Mouse (Mus musculus): Measurements from ENCODE around the gene Lpcat4. TPM values are rescaled to one million over a fixed set of nuclear protein-coding genes. Genes with fewer than 3 reads are reported as not detected.

Gene Lpcat4
- polyA plus RNA-seq, 1 experiment: 74.6 TPM

DNA sequence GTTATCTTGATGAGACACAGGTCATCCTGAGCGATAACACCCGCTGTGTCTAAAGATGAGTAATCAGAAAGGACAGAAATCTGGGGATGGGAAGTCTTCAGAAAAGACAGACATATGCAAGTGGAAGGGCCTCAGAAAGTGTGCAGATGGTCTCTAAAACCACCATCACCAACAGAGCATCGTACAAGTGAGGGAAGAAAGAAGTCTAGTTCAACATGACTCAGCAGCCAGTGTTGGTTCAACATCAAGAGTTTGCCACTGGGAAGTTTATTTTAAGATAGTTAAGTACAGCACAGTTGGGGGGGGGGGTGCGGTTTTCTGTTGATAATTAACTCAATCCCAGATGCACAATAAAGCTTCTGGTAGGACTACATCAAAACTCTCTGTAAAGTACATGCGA is 18.4 kb upstream of the Lpcat4 start:
- H3K27me3 ChIP-seq (ENCODE audit: control insufficient read depth, insufficient read depth, low read length): no peaks in the 10 kb centered on the region
- no peaks in the 10 kb centered on the region for H3K36me3 ChIP-seq (ENCODE audit: control insufficient read depth, insufficient read depth, low read length)
- no peak overlapping the region for H3K27ac ChIP-seq (ENCODE audit: control insufficient read depth, insufficient read depth, low read depth, low read length)
- no peaks in the 10 kb centered on the region for H3K4me1 ChIP-seq (ENCODE audit: control insufficient read depth, insufficient read depth, low read length)
- H3K4me3 ChIP-seq (ENCODE audit: control insufficient read depth, low read depth, low read length): no peak overlapping the region
- no peak for TF ChIP-seq POLR2A (IDR thresholded peaks at IDR 0.05; ENCODE audit: control insufficient read depth, low read depth, low read length)
- no peak for TF ChIP-seq CTCF (IDR thresholded peaks at IDR 0.05; ENCODE audit: control insufficient read depth, insufficient read depth, insufficient replicate concordance, low read depth, low read length)

- H3K27me3 ChIP-seq (ENCODE audit: control insufficient read depth, insufficient read depth, low read length): no peaks in the 10 kb centered on the region
- TF ChIP-seq CTCF (IDR thresholded peaks at IDR 0.05; ENCODE audit: control insufficient read depth, insufficient read depth, insufficient replicate concordance, low read depth, low read length) (no peak), POLR2A (IDR thresholded peaks at IDR 0.05; ENCODE audit: control insufficient read depth, low read depth, low read length) (no peak)
- H3K4me3 ChIP-seq (ENCODE audit: control insufficient read depth, low read depth, low read length): no peak overlapping the region
- H3K27ac ChIP-seq (ENCODE audit: control insufficient read depth, insufficient read depth, low read depth, low read length): no peak overlapping the region
- no peaks in the 10 kb centered on the region for H3K36me3 ChIP-seq (ENCODE audit: control insufficient read depth, insufficient read depth, low read length)
- H3K4me1 ChIP-seq (ENCODE audit: control insufficient read depth, insufficient read depth, low read length): no peaks in the 10 kb centered on the region
These were observed 16.7 kb upstream of the Lpcat4 start for GRCm38 (mm10) chr2:112222607-112223006.

GRCm38 (mm10) chr2:112224356-112224755 is 14.9 kb upstream of the Lpcat4 start:
- no peaks in the 10 kb centered on the region for H3K27me3 ChIP-seq (ENCODE audit: control insufficient read depth, insufficient read depth, low read length)
- H3K36me3 ChIP-seq (ENCODE audit: control insufficient read depth, insufficient read depth, low read length): no peaks in the 10 kb centered on the region
- TF ChIP-seq CTCF (IDR thresholded peaks at IDR 0.05; ENCODE audit: control insufficient read depth, insufficient read depth, insufficient replicate concordance, low read depth, low read length): no peak
- TF ChIP-seq POLR2A (IDR thresholded peaks at IDR 0.05; ENCODE audit: control insufficient read depth, low read depth, low read length): no peak
- no peak overlapping the region for H3K4me3 ChIP-seq (ENCODE audit: control insufficient read depth, low read depth, low read length)
- no peak overlapping the region for H3K27ac ChIP-seq (ENCODE audit: control insufficient read depth, insufficient read depth, low read depth, low read length)
- H3K4me1 ChIP-seq (ENCODE audit: control insufficient read depth, insufficient read depth, low read length): no peaks in the 10 kb centered on the region

DNA sequence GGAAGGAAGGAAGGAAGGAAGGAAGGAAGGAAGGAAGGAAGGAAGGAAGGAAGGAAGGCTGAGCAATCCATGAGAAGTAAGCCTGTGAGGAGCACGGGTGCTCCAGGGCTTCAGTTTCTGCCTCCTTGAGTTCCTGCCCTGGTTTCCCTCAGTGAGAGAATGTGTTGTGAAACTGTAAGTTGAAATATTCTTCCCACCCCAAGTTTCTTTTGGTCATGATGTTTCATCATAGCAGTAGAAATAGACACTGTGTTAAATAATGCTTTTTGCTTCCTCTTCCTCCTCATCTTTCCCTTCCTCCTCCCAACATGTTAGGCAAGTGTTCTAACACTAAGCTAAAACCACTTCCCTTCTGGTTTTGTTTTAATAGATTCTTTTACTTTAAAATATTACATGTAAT is 6.6 kb upstream of the Lpcat4 start:
- TF ChIP-seq POLR2A (IDR thresholded peaks at IDR 0.05; ENCODE audit: control insufficient read depth, low read depth, low read length): no peak
- TF ChIP-seq CTCF (IDR thresholded peaks at IDR 0.05; ENCODE audit: control insufficient read depth, insufficient read depth, insufficient replicate concordance, low read depth, low read length): no peak
- no peak overlapping the region for H3K4me3 ChIP-seq (ENCODE audit: control insufficient read depth, low read depth, low read length)
- H3K36me3 ChIP-seq (ENCODE audit: control insufficient read depth, insufficient read depth, low read length): no peaks in the 10 kb centered on the region
- no peak overlapping the region for H3K27ac ChIP-seq (ENCODE audit: control insufficient read depth, insufficient read depth, low read depth, low read length)
- no peaks in the 10 kb centered on the region for H3K4me1 ChIP-seq (ENCODE audit: control insufficient read depth, insufficient read depth, low read length)
- H3K27me3 ChIP-seq (ENCODE audit: control insufficient read depth, insufficient read depth, low read length): no peaks in the 10 kb centered on the region

GRCm38 (mm10) chr2:112236620-112237019 is 2.6 kb upstream of the Lpcat4 start:
- TF ChIP-seq CTCF (IDR thresholded peaks at IDR 0.05; ENCODE audit: control insufficient read depth, insufficient read depth, insufficient replicate concordance, low read depth, low read length) (no peak), POLR2A (IDR thresholded peaks at IDR 0.05; ENCODE audit: control insufficient read depth, low read depth, low read length) (no peak)
- Histone ChIP-seq H3K27ac (ENCODE audit: control insufficient read depth, insufficient read depth, low read depth, low read length) (no peak overlapping the region), H3K4me1 (ENCODE audit: control insufficient read depth, insufficient read depth, low read length) (peaks cover 6% of the 10 kb centered on the region), H3K27me3 (ENCODE audit: control insufficient read depth, insufficient read depth, low read length) (no peaks in the 10 kb centered on the region), H3K4me3 (ENCODE audit: control insufficient read depth, low read depth, low read length) (no peak overlapping the region), H3K36me3 (ENCODE audit: control insufficient read depth, insufficient read depth, low read length) (no peaks in the 10 kb centered on the region)

DNA sequence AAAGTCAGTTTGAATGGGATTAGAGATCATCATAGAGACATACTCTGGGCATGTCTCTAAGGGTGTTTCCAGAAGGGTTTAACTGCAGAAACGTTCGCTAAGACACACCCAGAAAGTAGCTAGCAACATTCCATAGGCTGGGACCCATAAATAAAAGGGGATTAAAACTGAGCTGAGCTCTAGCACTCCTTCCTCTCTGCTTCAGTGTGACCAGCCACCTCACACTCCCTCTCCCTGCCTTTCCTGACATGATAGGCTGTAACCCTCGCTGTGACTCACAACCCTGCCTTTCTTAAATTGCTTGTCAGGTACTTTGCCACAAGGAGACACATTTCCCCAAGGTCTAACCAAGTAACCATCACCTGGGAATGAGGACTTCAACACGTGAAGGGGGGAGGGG is 1.3 kb upstream of the Lpcat4 start:
- Histone ChIP-seq H3K27ac (ENCODE audit: control insufficient read depth, insufficient read depth, low read depth, low read length) (no peak overlapping the region), H3K4me1 (ENCODE audit: control insufficient read depth, insufficient read depth, low read length) (peaks cover 6% of the 10 kb centered on the region), H3K36me3 (ENCODE audit: control insufficient read depth, insufficient read depth, low read length) (no peaks in the 10 kb centered on the region), H3K27me3 (ENCODE audit: control insufficient read depth, insufficient read depth, low read length) (no peaks in the 10 kb centered on the region), H3K4me3 (ENCODE audit: control insufficient read depth, low read depth, low read length) (peak overlapping the region; percentile 38; the same call in 1 of the 2 replicates)
- TF ChIP-seq CTCF (IDR thresholded peaks at IDR 0.05; ENCODE audit: control insufficient read depth, insufficient read depth, insufficient replicate concordance, low read depth, low read length) (no peak), POLR2A (IDR thresholded peaks at IDR 0.05; ENCODE audit: control insufficient read depth, low read depth, low read length) (no peak)

DNA sequence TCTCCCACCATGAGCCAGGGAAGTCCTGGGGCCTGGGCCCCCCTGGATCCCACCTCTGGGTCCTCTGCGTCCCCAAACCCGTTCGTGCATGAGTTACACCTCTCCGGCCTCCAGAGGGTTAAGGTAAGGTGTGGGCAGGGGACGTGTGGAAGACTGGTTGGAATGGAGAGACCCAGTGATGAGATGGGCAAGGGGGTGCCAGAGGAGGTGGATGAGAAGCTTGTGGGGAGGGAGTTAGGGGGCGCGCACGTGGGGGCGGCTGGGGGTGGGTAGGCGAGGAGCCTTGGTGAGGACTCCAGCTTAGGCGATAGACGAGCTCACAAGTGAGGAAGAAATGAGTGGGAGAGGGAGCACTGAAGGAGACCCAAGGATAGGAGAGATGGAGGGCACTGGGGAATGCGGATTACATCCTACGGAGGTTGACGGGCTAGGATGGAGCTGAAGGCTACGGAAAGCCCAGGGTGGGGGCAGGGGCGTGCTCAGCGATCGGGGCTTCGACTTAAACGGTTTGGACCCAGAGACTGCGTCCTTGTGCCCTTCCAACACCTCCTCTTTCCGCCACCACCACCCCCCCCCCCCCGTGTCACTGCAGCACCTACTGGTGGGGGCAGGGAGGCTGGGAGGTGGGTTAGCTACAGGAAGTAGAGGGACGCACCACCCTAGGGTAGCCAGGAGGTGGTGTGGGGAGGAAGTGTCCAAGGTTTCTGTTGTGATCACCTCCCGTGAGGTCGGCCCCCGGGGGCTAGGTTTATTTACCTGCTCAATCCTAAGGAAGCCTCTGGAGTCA is 860 bp downstream of the Lpcat4 start:
- Histone ChIP-seq H3K4me1 (ENCODE audit: control insufficient read depth, insufficient read depth, low read length) (peaks cover 6% of the 10 kb centered on the region), H3K27ac (ENCODE audit: control insufficient read depth, insufficient read depth, low read depth, low read length) (peak overlapping the region; percentile 58), H3K27me3 (ENCODE audit: control insufficient read depth, insufficient read depth, low read length) (no peaks in the 10 kb centered on the region), H3K36me3 (ENCODE audit: control insufficient read depth, insufficient read depth, low read length) (no peaks in the 10 kb centered on the region), H3K4me3 (ENCODE audit: control insufficient read depth, low read depth, low read length) (peak overlapping the region; percentile 93)
- no peak for TF ChIP-seq CTCF (IDR thresholded peaks at IDR 0.05; ENCODE audit: control insufficient read depth, insufficient read depth, insufficient replicate concordance, low read depth, low read length)
- no peak for TF ChIP-seq POLR2A (IDR thresholded peaks at IDR 0.05; ENCODE audit: control insufficient read depth, low read depth, low read length)
